In genomic region chr2:70829946-70830610, GRCm38 (mm10) we compare ENCODE assay signal across 18 mouse cellular contexts. TPM values are rescaled to one million over a fixed set of nuclear protein-coding genes. Genes with fewer than 3 reads are reported as not detected.
DNase-seq lines count a peak whose midpoint lies in the region; ATAC-seq and TF ChIP-seq lines count a peak whose summit lies in the region.
"Had no signal": no experiment of that assay in that cellular context is flagged by ENCODE, and none has a peak within 500 bp of the region (broad histone marks: within the 10 kb centered on the region; RNA-seq: fewer than 3 reads in every experiment).

No protein-coding gene starts in this region.

- no peak for TF ChIP-seq POLR2A in heart, adult 2 months (IDR thresholded peaks at IDR 0.05; ENCODE audit: insufficient read depth, low read depth, low read length)

- TF ChIP-seq EP300 in heart, adult 2 months (IDR thresholded peaks at IDR 0.05; ENCODE audit: insufficient read depth, low read depth, low read length) = no peak

- no peaks in the 10 kb centered on the region for H3K9me3 ChIP-seq in heart, embryonic 11.5 days (replicated peaks; ENCODE audit: control insufficient read depth, low read length)
- no peaks in the 10 kb centered on the region for H3K9me3 ChIP-seq in forebrain, embryonic 14.5 days (replicated peaks; ENCODE audit: control insufficient read depth, low read length)
- H3K9me3 ChIP-seq in intestine, postnatal 0 days (ENCODE audit: control insufficient read depth) = no peaks in the 10 kb centered on the region
- H3K9me3 ChIP-seq: midbrain, embryonic 13.5 days had no signal

- no peaks in the 10 kb centered on the region for H3K27me3 ChIP-seq in heart, embryonic 11.5 days (ENCODE audit: control insufficient read depth, insufficient read depth, low read length)
- no peaks in the 10 kb centered on the region for H3K27me3 ChIP-seq in heart, adult 2 months (ENCODE audit: control insufficient read depth, insufficient read depth, low read length)
- H3K27me3 ChIP-seq in forebrain, embryonic 14.5 days (replicated peaks; ENCODE audit: control insufficient read depth, insufficient read depth, low read length) = no peaks in the 10 kb centered on the region
- H3K27me3 ChIP-seq in intestine, postnatal 0 days (replicated peaks; ENCODE audit: control insufficient read depth, insufficient read depth, low read length) = no peaks in the 10 kb centered on the region
- H3K27me3 ChIP-seq: midbrain, embryonic 13.5 days had no signal

- 72% methylated on average over 5 of the region's 5 CpGs for WGBS in heart, embryonic 11.5 days (ENCODE audit: insufficient replicate concordance)
- WGBS in heart, adult 2 months = 78% methylated on average over 5 of the region's 5 CpGs
- 83% methylated on average over 5 of the region's 5 CpGs for WGBS in forebrain, embryonic 14.5 days
- 83% methylated on average over 5 of the region's 5 CpGs for WGBS in intestine, postnatal 0 days

- no peaks in the 10 kb centered on the region for H3K36me3 ChIP-seq in heart, embryonic 11.5 days (ENCODE audit: control insufficient read depth, insufficient read depth, low read length)
- no peaks in the 10 kb centered on the region for H3K36me3 ChIP-seq in heart, adult 2 months (ENCODE audit: control insufficient read depth, insufficient read depth, low read length)
- H3K36me3 ChIP-seq in forebrain, embryonic 14.5 days (ENCODE audit: control insufficient read depth, insufficient read depth, low read length) = no peaks in the 10 kb centered on the region
- no peaks in the 10 kb centered on the region for H3K36me3 ChIP-seq in intestine, postnatal 0 days (ENCODE audit: control insufficient read depth, insufficient read depth)
- H3K36me3 ChIP-seq: midbrain, embryonic 13.5 days had no signal

- H3K27ac ChIP-seq in heart, embryonic 11.5 days (ENCODE audit: low read depth, low read length) = peak overlapping the region; percentile 57
- H3K27ac ChIP-seq in heart, adult 2 months = no peak overlapping the region
- H3K27ac ChIP-seq in forebrain, embryonic 14.5 days (ENCODE audit: low read depth, low read length) = no peak overlapping the region
- no peak overlapping the region for H3K27ac ChIP-seq in intestine, postnatal 0 days (ENCODE audit: low read depth, low read length)
- H3K27ac ChIP-seq: midbrain, embryonic 13.5 days had no signal

- ATAC-seq in heart, embryonic 11.5 days (replicated peaks; ENCODE audit: insufficient number of reproducible peaks, low FRiP score, low TSS enrichment) = no peak
- peak; percentile 15 for ATAC-seq in megakaryocyte progenitor cell, adult 5-6 weeks (replicated peaks; ENCODE audit: poor library complexity)
- ATAC-seq in forebrain, embryonic 14.5 days = no peak
- ATAC-seq in intestine, postnatal 0 days = no peak
- ATAC-seq: hindbrain, embryonic 16.5 days; midbrain, embryonic 13.5 days had no signal

- no peaks in the 10 kb centered on the region for H3K79me2 ChIP-seq in heart, adult 2 months (replicated peaks; ENCODE audit: control insufficient read depth, insufficient read depth, low read length)

- intact Hi-C loops in heart, adult 2 months (cut with DNase I) = loop anchor here (10.0 kb wide), 2 partner anchors 125 to 555 kb away; partner anchors contain the start of gene Hat1

- H3K4me3 ChIP-seq in heart, embryonic 11.5 days (ENCODE audit: low read depth, low read length) = no peak overlapping the region
- no peak overlapping the region for H3K4me3 ChIP-seq in heart, adult 2 months
- no peak overlapping the region for H3K4me3 ChIP-seq in forebrain, embryonic 14.5 days (ENCODE audit: low read depth, low read length)
- H3K4me3 ChIP-seq in intestine, postnatal 0 days (ENCODE audit: low read depth, low read length) = no peak overlapping the region
- H3K4me3 ChIP-seq: midbrain, embryonic 13.5 days had no signal

- no peak overlapping the region for H3K4me2 ChIP-seq in heart, embryonic 11.5 days
- no peak overlapping the region for H3K4me2 ChIP-seq in forebrain, embryonic 14.5 days (ENCODE audit: low read length)
- no peak overlapping the region for H3K4me2 ChIP-seq in intestine, postnatal 0 days (replicated peaks; ENCODE audit: low read depth)
- H3K4me2 ChIP-seq: midbrain, embryonic 13.5 days had no signal

- H3K9ac ChIP-seq in heart, embryonic 11.5 days (ENCODE audit: low read depth, low read length) = no peak overlapping the region
- H3K9ac ChIP-seq in heart, adult 2 months (ENCODE audit: low read depth, low read length) = no peak overlapping the region
- no peak overlapping the region for H3K9ac ChIP-seq in forebrain, embryonic 14.5 days (ENCODE audit: low read length)
- no peak overlapping the region for H3K9ac ChIP-seq in intestine, postnatal 0 days (ENCODE audit: low read depth, low read length)
- H3K9ac ChIP-seq: midbrain, embryonic 13.5 days had no signal

- no peak for DNase-seq in heart, adult 2 months
- peak; percentile 22 for DNase-seq in liver
- peak; percentile 37 for DNase-seq in thymus, postnatal 36 days
- DNase-seq in embryo, embryonic 10 days (ENCODE audit: low spot score) = no peak
- no peak for DNase-seq in forebrain, embryonic 14.5 days (ENCODE audit: low spot score)
- DNase-seq: adrenal gland, adult 2 months; cerebellum, postnatal 25 days; gastrocnemius, postnatal 14 days; heart, postnatal 36 days; kidney, adult 2 months; kidney, postnatal 14 days; lung, postnatal 14 days; right cerebral cortex, adult 18-20 months had no signal

- TF ChIP-seq CTCF in heart, adult 2 months (IDR thresholded peaks at IDR 0.05) = no peak
- TF ChIP-seq CTCF in intestine, postnatal 0 days (IDR thresholded peaks at IDR 0.05; ENCODE audit: low read depth) = no peak

- no peaks in the 10 kb centered on the region for H3K4me1 ChIP-seq in heart, embryonic 11.5 days (ENCODE audit: control insufficient read depth, insufficient read depth, low read length)
- H3K4me1 ChIP-seq in heart, adult 2 months (ENCODE audit: control insufficient read depth, insufficient read depth, low read length) = no peaks in the 10 kb centered on the region
- H3K4me1 ChIP-seq in forebrain, embryonic 14.5 days (ENCODE audit: control insufficient read depth, insufficient read depth, low read length) = no peaks in the 10 kb centered on the region
- 0 out of 2 replicates have a peak, but pooled peaks cover 5% of the 10 kb centered on the region for H3K4me1 ChIP-seq in intestine, postnatal 0 days (replicated peaks; ENCODE audit: control insufficient read depth, insufficient read depth, low read length)
- H3K4me1 ChIP-seq: midbrain, embryonic 13.5 days had no signal

RNA-seq across cellular contexts. Expression of gene Tlk1, which starts 4.5 kb away (rescaled TPM):
- polyA plus RNA-seq in heart, embryonic 11.5 days (2014; fragmentation: Nextera tagmentation; extraction: Ambion mirVana) = 34.2 and 39.4 TPM in 2 replicates
- total RNA-seq in heart, adult 2 months (2021) = 10 to 100 TPM; 26.0 to 31.3 TPM
- polyA plus RNA-seq in heart, adult 2 months (2012; rRNA removed) = 6.9 and 15.4 TPM in 2 replicates
- total RNA-seq in megakaryocyte progenitor cell, adult 5-6 weeks (2015) = 71.7 and 80.6 TPM in 2 replicates
- 41.5 and 45.2 TPM in 2 replicates for total RNA-seq in megakaryocyte progenitor cell, adult 5-6 weeks (2017)
- 23.5 TPM in 2 replicates for polyA plus RNA-seq in forebrain, embryonic 14.5 days (2014; fragmentation: Nextera tagmentation; extraction: Ambion mirVana)
- 27.8 and 30.5 TPM in 2 replicates for polyA plus RNA-seq in intestine, postnatal 0 days (2015; fragmentation: Nextera tagmentation; extraction: Ambion mirVana)

Comparison
In these comparisons a context has a peak if more than half of its experiments do, and no peak if none do; other contexts are left out.
1. DNase-seq: peak in liver (single experiment) and thymus, postnatal 36 days (2 of 2); none in heart, adult 2 months (0 of 2), embryo, embryonic 10 days (single experiment) and forebrain, embryonic 14.5 days (single experiment).